Mouse (Mus musculus) olfactory bulb, adult 2 months (tissue): Measurements from ENCODE around the gene Ptpa.

ENCODE experiments used
- CTCF ChIP-seq: fragments of 200-500 bp; IDR thresholded peaks from 2 replicates; pipeline ENCODE4 v1.5.1; 2012; ENCODE audit warnings: low read depth, mild to moderate bottlenecking, low read length, moderate library complexity; ENCODE audit not compliant: insufficient read depth
- POLR2A ChIP-seq: fragments of 200-500 bp; IDR thresholded peaks from 2 replicates; pipeline ENCODE4 v1.6.1; 2012; ENCODE audit warnings: mild to moderate bottlenecking, low read depth, low read length, moderate library complexity; ENCODE audit not compliant: insufficient read depth

DNA sequence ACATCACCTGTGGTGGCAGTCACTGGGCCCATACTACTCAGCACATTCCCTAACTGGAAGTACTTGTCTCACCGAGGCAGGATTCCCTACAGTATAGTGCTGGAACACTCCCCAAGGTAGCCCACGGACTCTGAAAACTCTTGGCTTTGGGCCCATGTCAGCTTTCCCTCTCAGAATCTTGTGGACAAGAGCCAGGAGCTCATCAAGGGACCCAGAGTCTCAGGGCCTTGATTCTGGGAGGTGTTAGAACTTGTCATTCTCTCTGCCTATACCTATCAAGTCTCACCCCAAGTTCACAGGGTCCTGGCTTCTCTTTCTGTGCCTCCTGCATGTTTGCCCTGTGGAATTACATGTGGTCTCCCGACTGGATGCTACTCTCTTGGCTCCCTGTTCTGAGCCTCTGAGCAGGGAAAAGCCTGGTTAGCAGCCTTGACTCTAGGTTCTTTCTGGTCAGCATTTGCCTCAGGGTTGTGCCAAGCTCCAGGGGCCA is 24.4 kb downstream of the Ptpa start:
- TF ChIP-seq CTCF, result no peak
- TF ChIP-seq POLR2A, result no peak
